Mouse (Mus musculus) ES-Bruce4 (cell line): ENCODE data around the gene Lrp6. TPM values are rescaled to one million over a fixed set of nuclear protein-coding genes. Genes with fewer than 3 reads are reported as not detected.
A peak's percentile ranks its signal among the peaks of the same experiment; 100 is the strongest.

ENCODE experiments used
- H3K27ac ChIP-seq: 2 replicates; pipeline ENCODE4 v1.5.1; 2012; ENCODE audit warnings: low read length, inconsistent platforms; ENCODE audit not compliant: insufficient read depth
- H3K27me3 ChIP-seq: 2 replicates; pipeline ENCODE4 v1.6.1; 2012; ENCODE audit warnings: mild to moderate bottlenecking, low read length, inconsistent platforms; ENCODE audit not compliant: control insufficient read depth, poor library complexity, insufficient read depth, severe bottlenecking
- H3K36me3 ChIP-seq: 2 replicates; pipeline ENCODE4 v1.6.1; 2012; ENCODE audit warnings: inconsistent platforms, mild to moderate bottlenecking, low read length, moderate library complexity; ENCODE audit not compliant: control insufficient read depth, poor library complexity, insufficient read depth, severe bottlenecking
- H3K4me1 ChIP-seq: one replicate; pipeline ENCODE4 v1.8.1; 2011; ENCODE audit warnings: low read length; ENCODE audit not compliant: control insufficient read depth, insufficient read depth
- H3K4me3 ChIP-seq: 2 replicates; pipeline ENCODE4 v1.5.1; 2011; ENCODE audit warnings: low read depth, mild to moderate bottlenecking, low read length
- H3K9ac ChIP-seq: 2 replicates; pipeline ENCODE4 v1.6.1; 2012; ENCODE audit warnings: low read depth, mild to moderate bottlenecking, inconsistent platforms; ENCODE audit not compliant: poor library complexity, severe bottlenecking
- H3K9me3 ChIP-seq: replicated peaks from 2 replicates; pipeline ENCODE4 v1.6.1; 2012; ENCODE audit warnings: mild to moderate bottlenecking, low read length, inconsistent platforms; ENCODE audit not compliant: control insufficient read depth, poor library complexity, insufficient read depth, severe bottlenecking
- CTCF ChIP-seq: IDR thresholded peaks from one replicate; pipeline ENCODE4 v1.8.1; 2011; ENCODE audit warnings: low read depth, low read length
- EP300 ChIP-seq: IDR thresholded peaks from 2 replicates; pipeline ENCODE4 v1.6.1; 2011; ENCODE audit warnings: low read depth, low read length; ENCODE audit not compliant: insufficient read depth
- POLR2A ChIP-seq: IDR thresholded peaks from one replicate; pipeline ENCODE4 v1.8.1; 2011; ENCODE audit warnings: low read length; ENCODE audit not compliant: insufficient read depth
- polyA plus RNA-seq: library from polyadenylated mRNA; stranded (reverse); fragments of >200 nt; gene quantifications from 2 replicates; pipeline ENCODE4 v1.2.4, GENCODE M21; 2011; ENCODE audit warnings: low read depth; ENCODE audit not compliant: missing spikeins, insufficient read depth, insufficient read length

Lrp6 gene
- polyA plus RNA-seq, 1 experiment: 46.3 TPM

DNA sequence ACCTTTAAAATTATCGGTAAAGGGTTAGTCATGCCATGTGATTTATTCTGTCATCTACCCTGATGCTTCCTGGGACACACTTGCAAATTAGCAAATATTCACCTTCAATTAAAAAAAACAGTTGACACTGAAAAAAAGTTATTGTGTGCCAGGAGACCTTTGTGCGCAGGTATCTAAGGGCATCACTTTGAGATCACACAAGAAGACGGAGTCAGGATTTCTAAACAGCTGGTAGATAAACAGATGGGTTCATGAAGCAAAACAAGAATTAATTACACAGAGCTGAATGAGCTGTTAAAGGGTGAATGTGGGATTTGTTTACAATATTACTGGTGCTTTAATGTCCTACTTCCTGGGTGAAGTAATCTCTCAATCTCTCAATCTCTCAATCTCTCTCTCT lies 11.6 kb downstream of the Lrp6 start:
- no peak overlapping the region for H3K27ac ChIP-seq
- peaks cover 2% of the 10 kb centered on the region for H3K4me1 ChIP-seq
- TF ChIP-seq POLR2A: no peak
- no peak for TF ChIP-seq EP300
- TF ChIP-seq CTCF: no peak
- H3K4me3 ChIP-seq: no peak overlapping the region
- H3K36me3 ChIP-seq: no peaks in the 10 kb centered on the region
- H3K9ac ChIP-seq: no peak overlapping the region
- H3K9me3 ChIP-seq: no peaks in the 10 kb centered on the region
- H3K27me3 ChIP-seq: no peaks in the 10 kb centered on the region

DNA sequence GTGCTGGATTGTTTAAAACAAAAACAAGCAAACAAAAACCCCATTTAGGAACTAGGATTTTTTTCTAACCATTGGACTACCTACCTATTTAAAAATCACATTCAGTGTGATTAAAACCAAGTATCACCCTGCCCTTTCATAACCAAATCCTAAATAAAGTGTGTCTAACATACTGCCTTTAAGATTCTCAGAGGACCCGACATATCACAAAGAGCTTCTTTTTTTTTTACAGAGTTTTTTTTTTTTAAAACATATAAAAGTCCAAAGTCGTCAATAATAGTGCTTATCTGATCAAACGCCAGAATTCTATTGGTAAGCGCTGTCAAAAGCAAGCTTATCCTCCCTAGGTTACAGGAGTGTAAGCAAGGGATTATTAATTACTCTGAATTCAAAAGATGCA lies 12.5 kb downstream of the Lrp6 start:
- no peak overlapping the region for H3K9ac ChIP-seq
- H3K4me1 ChIP-seq: peaks cover 2% of the 10 kb centered on the region
- no peak for TF ChIP-seq CTCF
- no peak for TF ChIP-seq EP300
- no peak for TF ChIP-seq POLR2A
- no peaks in the 10 kb centered on the region for H3K9me3 ChIP-seq
- H3K4me3 ChIP-seq: no peak overlapping the region
- H3K36me3 ChIP-seq: no peaks in the 10 kb centered on the region
- no peak overlapping the region for H3K27ac ChIP-seq
- H3K27me3 ChIP-seq: no peaks in the 10 kb centered on the region

DNA sequence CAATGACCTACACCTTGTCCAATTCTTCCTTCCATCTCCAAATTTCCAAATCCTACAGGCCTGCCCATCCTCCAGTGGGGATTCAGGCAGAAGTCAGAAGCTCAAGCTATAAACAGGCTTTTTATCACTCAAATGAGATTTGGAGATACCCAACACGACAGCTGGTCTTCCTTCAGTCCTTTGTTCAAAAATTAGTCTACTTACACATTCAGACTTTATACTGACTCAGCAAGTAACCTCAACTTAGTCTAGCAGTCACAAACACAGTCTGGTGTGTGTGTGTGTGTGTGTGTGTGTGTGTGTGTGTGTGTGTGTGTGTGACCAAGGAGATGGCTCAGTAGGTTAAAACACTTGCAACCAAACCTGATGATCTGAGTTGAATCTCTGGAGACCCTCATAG lies 15.8 kb downstream of the Lrp6 start:
- Histone ChIP-seq H3K36me3 (no peaks in the 10 kb centered on the region), H3K4me3 (no peak overlapping the region), H3K9ac (no peak overlapping the region), H3K27me3 (no peaks in the 10 kb centered on the region), H3K27ac (no peak overlapping the region), H3K4me1 (no peaks in the 10 kb centered on the region), H3K9me3 (no peaks in the 10 kb centered on the region)
- no peak for TF ChIP-seq EP300
- no peak for TF ChIP-seq POLR2A
- TF ChIP-seq CTCF: no peak

DNA sequence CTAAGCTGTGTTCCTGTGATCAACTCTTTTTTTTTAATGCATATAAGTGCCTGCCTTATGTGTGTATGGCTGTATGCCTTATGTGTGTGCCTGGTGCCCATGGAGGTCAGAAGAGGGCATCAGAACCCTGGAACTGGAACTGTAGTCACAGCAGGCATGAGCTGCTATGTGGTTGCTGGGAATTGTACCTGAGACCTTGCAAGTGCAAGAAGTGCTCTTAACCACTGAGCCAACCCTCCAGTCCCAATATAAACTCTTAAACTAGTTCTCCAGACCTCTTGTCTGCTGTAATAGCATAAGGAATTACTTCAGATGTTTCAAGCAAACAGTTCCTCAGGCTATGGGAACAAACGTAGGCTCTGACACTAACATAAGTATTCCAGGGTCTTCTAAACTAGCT lies 16.4 kb downstream of the Lrp6 start:
- Histone ChIP-seq H3K4me1 (no peaks in the 10 kb centered on the region), H3K27ac (no peak overlapping the region), H3K36me3 (no peaks in the 10 kb centered on the region), H3K9me3 (no peaks in the 10 kb centered on the region), H3K9ac (no peak overlapping the region), H3K27me3 (no peaks in the 10 kb centered on the region), H3K4me3 (no peak overlapping the region)
- TF ChIP-seq POLR2A: no peak
- TF ChIP-seq CTCF: no peak
- TF ChIP-seq EP300: no peak

DNA sequence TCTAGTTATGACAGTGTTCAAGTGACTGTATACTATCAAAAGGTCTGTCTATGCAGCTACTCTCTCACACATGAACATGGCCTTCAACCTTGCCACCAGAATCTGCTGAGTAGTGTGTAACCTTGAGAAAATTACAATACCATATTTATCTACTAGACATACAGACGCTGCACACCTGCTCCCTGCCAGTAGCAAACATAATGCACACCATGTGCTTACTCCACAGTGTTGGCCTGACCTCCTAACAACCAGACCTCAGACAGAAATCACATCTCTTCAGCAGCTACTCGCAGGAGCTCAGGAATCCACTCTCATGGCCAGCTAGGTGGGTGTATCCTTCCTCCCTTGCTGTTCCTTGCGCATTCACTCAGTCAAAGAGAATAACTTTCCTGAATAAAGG lies 21.9 kb downstream of the Lrp6 start:
- Histone ChIP-seq H3K9ac (no peak overlapping the region), H3K4me3 (no peak overlapping the region)
- TF ChIP-seq CTCF (no peak), POLR2A (no peak), EP300 (no peak)

DNA sequence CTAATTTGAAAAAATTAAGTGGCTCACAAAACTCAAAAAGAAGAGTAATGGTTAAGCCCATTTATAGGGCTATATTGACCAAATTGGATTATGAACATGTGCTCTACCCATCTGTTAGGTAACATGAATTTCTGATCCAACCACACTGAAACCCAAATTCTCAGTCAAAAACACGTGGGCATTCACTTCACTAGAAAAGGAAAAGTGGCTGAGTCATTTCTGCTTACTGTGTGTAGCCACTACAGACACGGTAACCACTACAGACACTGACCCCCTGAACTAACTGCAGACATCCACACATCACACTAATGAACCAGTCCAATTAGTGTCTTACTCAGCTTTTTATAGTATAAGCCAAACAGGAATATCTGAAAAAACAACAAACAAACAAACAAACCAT lies 22.7 kb downstream of the Lrp6 start:
- H3K4me1 ChIP-seq: peaks cover 2% of the 10 kb centered on the region
- no peaks in the 10 kb centered on the region for H3K27me3 ChIP-seq
- H3K36me3 ChIP-seq: peaks cover 3% of the 10 kb centered on the region; the same call in 1 of the 2 replicates
- no peaks in the 10 kb centered on the region for H3K9me3 ChIP-seq
- H3K27ac ChIP-seq: no peak overlapping the region
- no peak for TF ChIP-seq POLR2A
- no peak for TF ChIP-seq CTCF
- TF ChIP-seq EP300: no peak
- H3K9ac ChIP-seq: no peak overlapping the region
- no peak overlapping the region for H3K4me3 ChIP-seq

More for the DNA sequence above, 21.9 kb downstream of the Lrp6 start:
- Histone ChIP-seq H3K27me3 (no peaks in the 10 kb centered on the region), H3K36me3 (peaks cover 3% of the 10 kb centered on the region; the same call in 1 of the 2 replicates), H3K4me1 (peaks cover 2% of the 10 kb centered on the region), H3K27ac (peak overlapping the region; percentile 41; the same call in 1 of the 2 replicates), H3K9me3 (no peaks in the 10 kb centered on the region)
